Mouse (Mus musculus): ENCODE measurements around the gene Zfand2b.

The Zfand2b gene

DNA sequence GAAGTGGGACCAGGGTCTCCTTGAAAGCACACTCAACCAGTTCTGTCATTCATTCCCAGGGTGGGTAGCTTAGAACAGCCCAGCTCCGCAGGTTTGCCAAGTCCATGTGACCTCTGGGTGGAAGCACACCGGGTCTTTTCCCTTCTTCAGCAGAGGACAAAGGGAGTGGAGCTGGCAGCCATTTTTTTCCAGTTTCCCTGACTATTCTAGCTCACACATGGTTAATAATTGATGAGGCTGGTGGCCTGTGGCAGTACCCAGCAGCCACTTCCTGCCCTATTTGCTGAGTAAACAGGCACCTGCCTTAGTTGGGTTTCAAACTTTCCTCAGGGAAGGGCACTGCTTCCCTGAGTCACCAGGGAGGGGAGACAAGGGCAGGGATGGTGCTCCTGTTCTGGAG, 46.0 kb downstream of the Zfand2b start:
- no peak for DNase-seq (ENCODE audit: low spot score)

DNA sequence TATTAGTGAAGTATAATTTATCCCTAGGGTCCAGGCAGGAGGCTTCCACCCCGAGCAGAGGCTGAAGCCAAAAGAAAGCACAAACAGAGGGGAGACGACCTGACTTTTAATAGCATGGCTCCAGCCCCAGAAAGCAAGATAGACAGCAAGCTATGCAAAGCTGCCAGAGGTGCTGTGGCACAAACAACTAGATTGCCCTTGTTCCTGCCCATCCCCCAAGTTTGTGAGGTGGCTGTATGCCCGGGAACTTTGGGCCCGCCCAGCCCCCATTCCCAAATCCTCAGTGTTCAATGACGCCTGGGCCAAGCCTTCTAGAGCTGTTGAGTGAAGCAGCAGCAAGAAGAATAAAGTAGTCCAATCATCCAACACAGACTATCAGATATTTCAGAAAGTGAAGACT, 46.4 kb downstream of the Zfand2b start:
- DNase-seq (ENCODE audit: low spot score) = no peak

- no peak for DNase-seq (ENCODE audit: low spot score)
Observed at GRCm38 (mm10) chr1:75215785-75216184, 47.3 kb downstream of the Zfand2b start.

- DNase-seq (ENCODE audit: low spot score) = no peak
Observed at GRCm38 (mm10) chr1:75216797-75217585, 48.5 kb downstream of the Zfand2b start.

DNA sequence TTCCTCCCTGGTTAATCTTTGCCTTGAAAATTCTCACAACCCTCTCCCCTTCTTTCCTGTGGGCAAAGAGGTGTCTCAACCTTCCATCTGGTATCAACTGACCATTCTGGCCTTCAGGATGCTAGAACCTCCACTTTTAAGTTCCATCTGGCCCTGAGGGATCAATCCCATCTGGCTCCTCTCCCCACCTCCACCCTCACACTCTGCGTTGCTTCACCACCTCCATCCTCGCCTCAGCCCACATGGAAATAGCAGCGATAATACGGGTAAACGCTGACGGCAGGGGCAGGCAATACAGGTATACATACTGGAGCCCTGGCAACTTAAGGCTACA, 49.4 kb downstream of the Zfand2b start:
- no peak for DNase-seq (ENCODE audit: low spot score)

GRCm38 (mm10) chr1:75218227-75219001, 50.0 kb downstream of the Zfand2b start:
- DNase-seq (ENCODE audit: low spot score) = no peak

- peak; percentile 79 for DNase-seq (ENCODE audit: low spot score)
Observed at GRCm38 (mm10) chr1:75219078-75219477, 50.6 kb downstream of the Zfand2b start.

DNA sequence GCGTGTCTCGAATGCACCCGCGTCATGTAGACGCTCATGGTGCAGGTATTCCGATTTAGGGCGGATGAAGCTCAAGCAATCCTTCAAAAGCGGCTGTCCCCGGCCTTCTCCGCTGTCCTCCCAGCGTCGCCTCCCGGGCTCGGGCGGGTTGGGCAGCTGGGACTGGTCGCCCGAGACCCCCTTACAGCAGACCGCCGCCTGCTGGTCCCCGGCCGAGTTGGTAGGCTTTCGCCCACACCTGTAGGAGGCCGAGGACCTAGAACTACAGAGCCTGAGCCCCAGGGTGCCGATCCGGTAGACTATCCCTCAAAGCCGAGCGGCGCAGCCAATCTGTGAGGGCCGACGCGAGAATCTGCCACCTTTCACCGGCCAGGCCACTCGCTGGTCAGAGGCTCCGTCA, 51.1 kb downstream of the Zfand2b start, which contains the start of gene Tuba4a:
TSS of gene Tuba4a (minus strand) at position 335 of the 400 bp plus-strand sequence.
- peak; percentile 51 for DNase-seq (ENCODE audit: low spot score)

Measured in embryo, embryonic 10.5 days (tissue).